Mouse (Mus musculus) olfactory bulb, adult 2 months (tissue): ENCODE measurements around the gene Pla2g4b.

Experiments used
- CTCF ChIP-seq: fragments of 200-500 bp; IDR thresholded peaks from 2 replicates; pipeline ENCODE4 v1.5.1; 2012; ENCODE audit warnings: low read depth, mild to moderate bottlenecking, low read length, moderate library complexity; ENCODE audit not compliant: insufficient read depth
- POLR2A ChIP-seq: fragments of 200-500 bp; IDR thresholded peaks from 2 replicates; pipeline ENCODE4 v1.6.1; 2012; ENCODE audit warnings: mild to moderate bottlenecking, low read depth, low read length, moderate library complexity; ENCODE audit not compliant: insufficient read depth

- TF ChIP-seq CTCF (no peak), POLR2A (no peak)
Observed at GRCm38 (mm10) chr2:120062248-120062647, 29.0 kb downstream of the Pla2g4b start.
